Mouse (Mus musculus) liver, adult 2 months (tissue): ENCODE results near the gene Gm44805.

ENCODE experiments used
- CTCF ChIP-seq: fragments of 200-500 bp; IDR thresholded peaks from 2 replicates; pipeline ENCODE4 v1.5.1; 2011; ENCODE audit warnings: low read depth, low read length, control low read depth
- POLR2A ChIP-seq: fragments of 200-500 bp; IDR thresholded peaks from 2 replicates; pipeline ENCODE4 v1.6.1; 2011; ENCODE audit warnings: low read length, control low read depth; ENCODE audit not compliant: insufficient read depth; ENCODE audit errors: extremely low read depth

- TF ChIP-seq POLR2A = no peak
- TF ChIP-seq CTCF = no peak
These were observed 41.6 kb upstream of the Gm44805 start for GRCm38 (mm10) chr7:19722754-19723195.
